Mouse (Mus musculus) limb, embryonic 10.5 days (tissue): ENCODE measurements around the gene Maoa. TPM values are rescaled to one million over a fixed set of nuclear protein-coding genes. Genes with fewer than 3 reads are reported as not detected.

Source experiments
- DNase-seq: peaks from one replicate; pipeline ENCODE4 v3.0.0-alpha.2; 2017; ENCODE audit warnings: low spot score
- H3K27ac ChIP-seq: fragments of 300-500 bp; sonication (generic); 2 replicates; pipeline ENCODE4 v1.5.1; 2016; ENCODE audit warnings: mild to moderate bottlenecking
- H3K27me3 ChIP-seq: fragments of 300-500 bp; sonication (generic); 2 replicates; pipeline ENCODE4 v1.6.1; 2016; ENCODE audit warnings: low read depth, mild to moderate bottlenecking; ENCODE audit not compliant: poor library complexity, severe bottlenecking
- H3K36me3 ChIP-seq: fragments of 300-500 bp; sonication (generic); 2 replicates; pipeline ENCODE4 v1.6.1; 2016; ENCODE audit warnings: mild to moderate bottlenecking, moderate library complexity
- H3K4me1 ChIP-seq: fragments of 300-500 bp; sonication (generic); 2 replicates; pipeline ENCODE4 v1.6.1; 2016
- H3K4me3 ChIP-seq: fragments of 300-500 bp; sonication (generic); 2 replicates; pipeline ENCODE4 v1.5.1; 2016; ENCODE audit warnings: mild to moderate bottlenecking, moderate library complexity
- H3K9me3 ChIP-seq: fragments of 300-500 bp; sonication (generic); replicated peaks from 2 replicates; pipeline ENCODE4 v1.6.1; 2016; ENCODE audit warnings: mild to moderate bottlenecking
- WGBS: fragments of 180-500 bp; shearing (Covaris S2); methylation state at CpG from one replicate; pipeline ENCODE4 v1.1.7; 2016; 5-methylcytosine and 5-hydroxymethylcytosine counted together
- polyA plus RNA-seq: library from polyadenylated mRNA; unstranded; fragments of >200 nt; fragmentation: Nextera tagmentation; extraction: Ambion mirVana; gene quantifications from 2 replicates; pipeline ENCODE4 v1.2.1, GENCODE M21; 2016

The Maoa gene
- 12.7 TPM in 2 replicates for polyA plus RNA-seq

GRCm38 (mm10) chrX:16619034-16619929 is at the start of gene Maoa:
Gene Maoa, plus strand, starts transcription at chrX:16619698.
- WGBS, result 12% methylated on average over 33 of the region's 33 CpGs
- Histone ChIP-seq H3K27ac (peak within 1 kb of the TSS; percentile 85), H3K36me3 (no peaks in the 10 kb centered on the region), H3K4me3 (peak within 1 kb of the TSS; percentile 57), H3K9me3 (no peaks in the 10 kb centered on the region), H3K4me1 (no peaks in the 10 kb centered on the region), H3K27me3 (no peaks in the 10 kb centered on the region)
- peak; percentile 71 for DNase-seq

- Histone ChIP-seq H3K27me3 (no peaks in the 10 kb centered on the region), H3K4me1 (no peaks in the 10 kb centered on the region), H3K9me3 (no peaks in the 10 kb centered on the region), H3K36me3 (no peaks in the 10 kb centered on the region), H3K4me3 (peak overlapping the region; percentile 57), H3K27ac (peak overlapping the region; percentile 85)
- peak; percentile 82 for DNase-seq
- 12% methylated on average over 58 of the region's 60 CpGs for WGBS
Observed at GRCm38 (mm10) chrX:16618225-16619033, 1.1 kb upstream of the Maoa start.

GRCm38 (mm10) chrX:16656511-16656910 is 37.0 kb downstream of the Maoa start:
- Histone ChIP-seq H3K4me1 (no peaks in the 10 kb centered on the region), H3K9me3 (no peaks in the 10 kb centered on the region), H3K4me3 (no peak overlapping the region), H3K27ac (no peak overlapping the region), H3K27me3 (no peaks in the 10 kb centered on the region), H3K36me3 (no peaks in the 10 kb centered on the region)
- DNase-seq, result no peak
- 70% methylated on average over 2 of the region's 2 CpGs for WGBS

- Histone ChIP-seq H3K27ac (no peak overlapping the region), H3K36me3 (no peaks in the 10 kb centered on the region), H3K4me1 (no peaks in the 10 kb centered on the region), H3K27me3 (no peaks in the 10 kb centered on the region), H3K9me3 (no peaks in the 10 kb centered on the region), H3K4me3 (no peak overlapping the region)
- DNase-seq, result no peak
- 88% methylated on average over 1 of the region's 1 CpGs for WGBS
Observed at GRCm38 (mm10) chrX:16706094-16706493, 86.6 kb downstream of the Maoa start.

- Histone ChIP-seq H3K36me3 (no peaks in the 10 kb centered on the region), H3K9me3 (no peaks in the 10 kb centered on the region), H3K4me1 (no peaks in the 10 kb centered on the region), H3K27me3 (no peaks in the 10 kb centered on the region), H3K4me3 (no peak overlapping the region), H3K27ac (no peak overlapping the region)
- WGBS, result 77% methylated on average over 1 of the region's 1 CpGs
- no peak for DNase-seq
Observed at GRCm38 (mm10) chrX:16714033-16714432, 94.5 kb downstream of the Maoa start.

Other genes with a start within 250 kb of the Maoa start
- not detected in 2 replicates for gene Cypt1, start 96.8 kb upstream of the Maoa start, polyA plus RNA-seq
- gene Maob, start 197.7 kb downstream of the Maoa start, polyA plus RNA-seq, result 3.9 and 6.0 TPM in 2 replicates